Mouse (Mus musculus) heart, adult 2 months (tissue): ENCODE results near the gene Ciart. TPM values are rescaled to one million over a fixed set of nuclear protein-coding genes. Genes with fewer than 3 reads are reported as not detected.

Experiments used
- DNase-seq, 2 experiments: peaks; one replicate each; pipeline ENCODE4 v3.0.0; 2021
- H3K27ac ChIP-seq: fragments of 200-600 bp; 2 replicates; pipeline ENCODE4 v1.8.1; 2022
- H3K27me3 ChIP-seq: fragments of 200-500 bp; 2 replicates; pipeline ENCODE4 v1.6.1; 2012; ENCODE audit warnings: mild to moderate bottlenecking, low read length, inconsistent platforms, mixed read lengths; ENCODE audit not compliant: control insufficient read depth, insufficient read depth
- H3K36me3 ChIP-seq: fragments of 200-500 bp; 2 replicates; pipeline ENCODE4 v1.6.1; 2012; ENCODE audit warnings: low read length, inconsistent platforms; ENCODE audit not compliant: control insufficient read depth, insufficient read depth
- H3K4me1 ChIP-seq: fragments of 200-500 bp; 2 replicates; pipeline ENCODE4 v1.6.1; 2011; ENCODE audit warnings: low read length; ENCODE audit not compliant: control insufficient read depth, insufficient read depth
- H3K4me3 ChIP-seq: fragments of 200-600 bp; 2 replicates; pipeline ENCODE4 v1.8.1; 2022
- H3K79me2 ChIP-seq: fragments of 200-500 bp; replicated peaks from 2 replicates; pipeline ENCODE4 v1.6.1; 2012; ENCODE audit warnings: mild to moderate bottlenecking, inconsistent platforms, low read length, moderate library complexity, mixed read lengths; ENCODE audit not compliant: control insufficient read depth, insufficient read depth
- H3K9ac ChIP-seq: fragments of 200-500 bp; 2 replicates; pipeline ENCODE4 v1.6.1; 2012; ENCODE audit warnings: low read depth, mild to moderate bottlenecking, control low read depth, inconsistent platforms, low read length, mixed read lengths
- CTCF ChIP-seq: fragments of 200-600 bp; IDR thresholded peaks from 2 replicates; pipeline ENCODE4 v1.8.1; 2022; ENCODE audit warnings: antibody characterized with exemption, mild to moderate bottlenecking, moderate library complexity
- EP300 ChIP-seq: fragments of 200-500 bp; IDR thresholded peaks from 2 replicates; pipeline ENCODE4 v1.6.1; 2011; ENCODE audit warnings: low read depth, low read length, control low read depth; ENCODE audit not compliant: insufficient read depth
- POLR2A ChIP-seq: fragments of 200-500 bp; IDR thresholded peaks from 2 replicates; pipeline ENCODE4 v1.6.1; 2011; ENCODE audit warnings: mild to moderate bottlenecking, low read depth, low read length, control low read depth; ENCODE audit not compliant: insufficient read depth
- WGBS: fragments of 180-500 bp; shearing (Covaris S2); methylation state at CpG from one replicate; pipeline ENCODE4 v1.1.7; 2018; 5-methylcytosine and 5-hydroxymethylcytosine counted together
- intact Hi-C: fragments of 180-260 bp; cut with DNase I; formaldehyde crosslinking; loops from one replicate; pipeline ENCODE4 v1.15.1; 2025
- long read RNA-seq: library from polyadenylated mRNA; stranded (forward); transcript quantifications from one replicate; pipeline ENCODE4 v2.0.0, GENCODE M21; 2021
- polyA plus RNA-seq: library from polyadenylated mRNA; depleted of rRNA; stranded (reverse); fragments of >200 nt; gene quantifications from 2 replicates; pipeline ENCODE4 v1.2.3, GENCODE M21; 2012; rRNA removed
- total RNA-seq, 2 experiments: library from RNA; stranded (reverse); gene quantifications; 2 replicates each; pipeline ENCODE4 v1.2.3; 2021

Gene Ciart
- 10 to 100 TPM in 1 of 2 experiments, 1 to 10 TPM in 1; 5.1 to 27.0 TPM for total RNA-seq
- 5.0 and 7.7 TPM in 2 replicates for polyA plus RNA-seq
- long read RNA-seq, partial matches to known transcripts: 0 of 1 reads
- long read RNA-seq, other reads (novel, unspliced or antisense): 1 of 1 reads

GRCm38 (mm10) chr3:95881979-95882815, at the start of gene Ciart:
Gene Ciart (minus strand): TSS chr3:95882251.
- WGBS: under 1% methylated on average over 66 of the region's 66 CpGs
- TF ChIP-seq CTCF: no peak
- TF ChIP-seq EP300: peak; percentile 95
- TF ChIP-seq POLR2A: peak; percentile 81
- Histone ChIP-seq H3K27ac (peak within 1 kb of the TSS; percentile 66), H3K4me3 (peak within 1 kb of the TSS; percentile 66), H3K79me2 (no peaks in the 10 kb centered on the region), H3K9ac (peak within 1 kb of the TSS; percentile 75), H3K36me3 (0 out of 2 replicates have a peak, but pooled peaks cover 3% of the 10 kb centered on the region), H3K27me3 (no peaks in the 10 kb centered on the region), H3K4me1 (peaks cover 3% of the 10 kb centered on the region)
- intact Hi-C loops: loop anchor here (5.0 kb wide), 1 partner anchor 170 kb away; no protein-coding TSS in a partner anchor
- DNase-seq: peak; percentile 90 to 95

- Histone ChIP-seq H3K4me1 (peaks cover 2% of the 10 kb centered on the region), H3K27ac (no peak overlapping the region), H3K27me3 (no peaks in the 10 kb centered on the region), H3K79me2 (no peaks in the 10 kb centered on the region), H3K4me3 (no peak overlapping the region), H3K9ac (no peak overlapping the region), H3K36me3 (no peaks in the 10 kb centered on the region)
- TF ChIP-seq EP300 (no peak), CTCF (no peak), POLR2A (no peak)
- WGBS: 84% methylated on average over 1 of the region's 1 CpGs
- intact Hi-C loops: loop anchor here (2.0 kb wide), 1 partner anchor 13 kb away; no protein-coding TSS in a partner anchor
- DNase-seq: no peak
Measured at GRCm38 (mm10) chr3:95931471-95931870, 49.4 kb upstream of the Ciart start.

GRCm38 (mm10) chr3:95930471-95930789, 48.4 kb upstream of the Ciart start:
- no peak for DNase-seq
- Histone ChIP-seq H3K4me1 (peaks cover 2% of the 10 kb centered on the region), H3K36me3 (no peaks in the 10 kb centered on the region), H3K79me2 (no peaks in the 10 kb centered on the region), H3K27ac (peak overlapping the region; percentile 92), H3K4me3 (peak overlapping the region; percentile 97), H3K27me3 (no peaks in the 10 kb centered on the region), H3K9ac (peak overlapping the region; percentile 83)
- intact Hi-C loops: loop anchor here (2.0 kb wide), 1 partner anchor 14 kb away; no protein-coding TSS in a partner anchor
- TF ChIP-seq EP300: no peak
- no peak for TF ChIP-seq POLR2A
- no peak for TF ChIP-seq CTCF
- WGBS: 10% methylated on average over 5 of the region's 5 CpGs

GRCm38 (mm10) chr3:95929581-95930470, 47.8 kb upstream of the Ciart start:
- peak; percentile 69 to 71 for DNase-seq
- H3K36me3 ChIP-seq: no peaks in the 10 kb centered on the region
- intact Hi-C loops: loop anchor here (2.0 kb wide), 1 partner anchor 15 kb away; no protein-coding TSS in a partner anchor
- H3K4me1 ChIP-seq: peaks cover 2% of the 10 kb centered on the region
- peak overlapping the region; percentile 97 for H3K4me3 ChIP-seq
- under 1% methylated on average over 103 of the region's 105 CpGs for WGBS
- H3K9ac ChIP-seq: peak overlapping the region; percentile 83
- no peaks in the 10 kb centered on the region for H3K27me3 ChIP-seq
- H3K27ac ChIP-seq: peak overlapping the region; percentile 92
- no peaks in the 10 kb centered on the region for H3K79me2 ChIP-seq
- TF ChIP-seq CTCF (peak; percentile 29), POLR2A (no peak)

- intact Hi-C loops: no loop called here
- H3K36me3 ChIP-seq: no peaks in the 10 kb centered on the region
Measured at GRCm38 (mm10) chr3:95928658-95929503, 46.8 kb upstream of the Ciart start, which contains the start of gene Anp32e. Gene Anp32e (plus strand): TSS chr3:95929246.

More at GRCm38 (mm10) chr3:95928658-95929503, 46.8 kb upstream of the Ciart start, which contains the start of gene Anp32e:
- Histone ChIP-seq H3K27ac (peak within 1 kb of the TSS; percentile 92), H3K9ac (peak within 1 kb of the TSS; percentile 83), H3K79me2 (no peaks in the 10 kb centered on the region), H3K4me1 (peaks cover 2% of the 10 kb centered on the region), H3K27me3 (no peaks in the 10 kb centered on the region), H3K4me3 (peak within 1 kb of the TSS; percentile 97)
- peak; percentile 97 for DNase-seq
- under 1% methylated on average over 49 of the region's 49 CpGs for WGBS
- peak; percentile 94 for TF ChIP-seq POLR2A
- no peak for TF ChIP-seq CTCF
- TF ChIP-seq EP300: peak; percentile 86
